In the genomic region with DNA sequence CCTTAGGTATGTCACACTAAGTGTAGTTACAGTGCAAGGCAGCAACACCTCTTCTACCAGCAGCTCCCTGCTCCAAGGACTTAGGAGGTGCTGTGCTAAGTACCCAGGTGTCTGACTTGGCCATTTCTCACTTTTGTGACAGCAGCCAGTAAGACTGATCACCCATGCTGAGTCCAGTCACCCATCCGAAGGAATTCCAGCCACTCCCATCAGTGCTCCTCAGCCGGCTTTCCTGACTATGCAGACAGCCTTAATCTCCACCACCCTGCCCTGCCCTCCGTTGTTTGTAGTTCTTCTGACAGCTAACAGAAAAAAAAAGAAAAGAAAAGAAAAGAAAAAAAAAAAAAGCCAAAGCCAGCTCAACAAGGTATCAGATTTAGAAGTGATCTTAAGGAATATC, we compare ENCODE assay signal across 1 mouse cellular context.
A peak's percentile ranks its signal among the peaks of the same experiment; 100 is the strongest.
TF ChIP-seq lines count a peak whose summit lies in the region.

No protein-coding gene starts in this region.

TF ChIP-seq in ES-E14, 5 proteins besides CTCF, POLR2A, EP300 and RAD21:
- TF ChIP-seq CHD2 (IDR thresholded peaks at IDR 0.05; ENCODE audit: low read depth, low read length) (no peak), ZNF384 (IDR thresholded peaks at IDR 0.05; ENCODE audit: low read depth, low read length) (peak; percentile 81), HCFC1 (IDR thresholded peaks at IDR 0.05; ENCODE audit: borderline replicate concordance, insufficient read depth, low read length) (no peak), MAFK (IDR thresholded peaks at IDR 0.05; ENCODE audit: insufficient read depth, low read depth, low read length) (no peak), ZC3H11A (IDR thresholded peaks at IDR 0.05; ENCODE audit: borderline replicate concordance, low read depth, low read length) (no peak)
